In the genomic region with DNA sequence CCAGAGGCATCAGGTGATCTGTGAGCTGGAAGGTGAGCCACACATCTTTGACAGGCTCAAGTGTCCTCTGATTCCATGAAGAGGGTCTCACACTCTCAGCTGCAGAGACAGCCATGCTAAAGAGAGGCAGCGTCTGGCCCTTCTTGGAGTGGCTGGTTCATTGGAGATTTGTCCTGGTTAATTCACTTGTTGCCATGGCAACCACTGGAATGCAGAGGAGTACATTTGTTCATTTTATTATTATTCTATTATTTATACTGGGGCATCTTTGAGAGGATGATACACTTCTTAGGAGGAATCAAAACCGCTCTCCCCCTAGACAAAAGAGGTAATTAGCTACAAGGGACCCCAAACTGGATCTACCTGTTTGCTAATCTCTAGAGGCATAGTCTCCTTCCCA, we compare ENCODE assay signal across 21 mouse cellular contexts.
A peak's percentile ranks its signal among the peaks of the same experiment; 100 is the strongest.
DNase-seq lines count a peak whose midpoint lies in the region; ATAC-seq and TF ChIP-seq lines count a peak whose summit lies in the region.
"Had no signal": no experiment of that assay in that cellular context is flagged by ENCODE, and none has a peak within 500 bp of the region (broad histone marks: within the 10 kb centered on the region; RNA-seq: fewer than 3 reads in every experiment).

No protein-coding gene starts in this region.

- 44% methylated on average over 2 of the region's 2 CpGs for WGBS in forebrain, postnatal 0 days
- 79% methylated on average over 2 of the region's 2 CpGs for WGBS in forebrain, embryonic 10.5 days
- 41% methylated on average over 2 of the region's 2 CpGs for WGBS in midbrain, embryonic 16.5 days
- WGBS in midbrain, embryonic 13.5 days: 45% methylated on average over 2 of the region's 2 CpGs
- WGBS in hindbrain, embryonic 16.5 days: 57% methylated on average over 2 of the region's 2 CpGs

- H3K27ac ChIP-seq in forebrain, postnatal 0 days (ENCODE audit: low read depth, low read length): no peak overlapping the region
- H3K27ac ChIP-seq in forebrain, embryonic 10.5 days: no peak overlapping the region
- peak overlapping the region; percentile 71 for H3K27ac ChIP-seq in midbrain, embryonic 16.5 days (ENCODE audit: low read length)
- H3K27ac ChIP-seq in midbrain, embryonic 13.5 days: no peak overlapping the region
- H3K27ac ChIP-seq in hindbrain, embryonic 16.5 days (ENCODE audit: low read depth, low read length): no peak overlapping the region
- H3K27ac ChIP-seq: heart, embryonic 15.5 days; kidney, embryonic 15.5 days; limb, embryonic 13.5 days; liver, embryonic 13.5 days; macrophage had no signal

- ATAC-seq in forebrain, postnatal 0 days: no peak
- 0 out of 2 replicates have a peak, but pooled peaks have one; percentile 39 for ATAC-seq in midbrain, embryonic 16.5 days
- ATAC-seq in midbrain, embryonic 13.5 days: no peak
- ATAC-seq in hindbrain, embryonic 16.5 days: 0 out of 2 replicates have a peak, but pooled peaks have one; percentile 34
- ATAC-seq: forebrain, embryonic 16.5 days; intestine, embryonic 16.5 days had no signal

- no peaks in the 10 kb centered on the region for H3K9me3 ChIP-seq in forebrain, postnatal 0 days (ENCODE audit: low read length)
- H3K9me3 ChIP-seq in forebrain, embryonic 10.5 days: no peaks in the 10 kb centered on the region
- H3K9me3 ChIP-seq in midbrain, embryonic 16.5 days (replicated peaks; ENCODE audit: control insufficient read depth, low read length, poor library complexity, severe bottlenecking): no peaks in the 10 kb centered on the region
- H3K9me3 ChIP-seq in midbrain, embryonic 13.5 days: no peaks in the 10 kb centered on the region
- H3K9me3 ChIP-seq in hindbrain, embryonic 16.5 days (ENCODE audit: control insufficient read depth, low read length): no peaks in the 10 kb centered on the region
- H3K9me3 ChIP-seq: heart, embryonic 15.5 days; kidney, embryonic 15.5 days; limb, embryonic 13.5 days; liver, embryonic 13.5 days had no signal

- H3K36me3 ChIP-seq in forebrain, postnatal 0 days (ENCODE audit: insufficient read depth): no peaks in the 10 kb centered on the region
- H3K36me3 ChIP-seq in forebrain, embryonic 10.5 days (replicated peaks): no peaks in the 10 kb centered on the region
- no peaks in the 10 kb centered on the region for H3K36me3 ChIP-seq in midbrain, embryonic 16.5 days (ENCODE audit: control insufficient read depth, insufficient read depth, low read length)
- no peaks in the 10 kb centered on the region for H3K36me3 ChIP-seq in midbrain, embryonic 13.5 days
- H3K36me3 ChIP-seq in hindbrain, embryonic 16.5 days (ENCODE audit: control insufficient read depth, insufficient read depth, low read length): no peaks in the 10 kb centered on the region
- H3K36me3 ChIP-seq: heart, embryonic 15.5 days; kidney, embryonic 15.5 days; limb, embryonic 13.5 days; liver, embryonic 13.5 days had no signal

- H3K4me1 ChIP-seq in forebrain, postnatal 0 days (ENCODE audit: insufficient read depth): no peaks in the 10 kb centered on the region
- peaks cover 7% of the 10 kb centered on the region; the same call in 1 of the 2 replicates for H3K4me1 ChIP-seq in forebrain, embryonic 10.5 days
- peaks cover 15% of the 10 kb centered on the region for H3K4me1 ChIP-seq in midbrain, embryonic 16.5 days (ENCODE audit: control insufficient read depth, insufficient read depth, low read length)
- H3K4me1 ChIP-seq in midbrain, embryonic 13.5 days (replicated peaks): peaks cover 5% of the 10 kb centered on the region
- H3K4me1 ChIP-seq in hindbrain, embryonic 16.5 days (ENCODE audit: control insufficient read depth, insufficient read depth, low read depth, low read length): no peaks in the 10 kb centered on the region
- H3K4me1 ChIP-seq: heart, embryonic 15.5 days; kidney, embryonic 15.5 days; limb, embryonic 13.5 days; liver, embryonic 13.5 days had no signal

- H3K4me2 ChIP-seq in forebrain, postnatal 0 days (ENCODE audit: low read depth): no peak overlapping the region
- no peak overlapping the region for H3K4me2 ChIP-seq in midbrain, embryonic 16.5 days (ENCODE audit: low read length)
- no peak overlapping the region for H3K4me2 ChIP-seq in midbrain, embryonic 13.5 days (replicated peaks)
- H3K4me2 ChIP-seq in hindbrain, embryonic 16.5 days (ENCODE audit: low read length): no peak overlapping the region
- H3K4me2 ChIP-seq: heart, embryonic 15.5 days; kidney, embryonic 15.5 days; limb, embryonic 13.5 days; liver, embryonic 13.5 days had no signal

- H3K27me3 ChIP-seq in forebrain, postnatal 0 days (ENCODE audit: insufficient read depth, low read length): no peaks in the 10 kb centered on the region
- H3K27me3 ChIP-seq in forebrain, embryonic 10.5 days (ENCODE audit: poor library complexity, severe bottlenecking): no peaks in the 10 kb centered on the region
- H3K27me3 ChIP-seq in midbrain, embryonic 16.5 days (ENCODE audit: control insufficient read depth, insufficient read depth, low read depth, low read length): no peaks in the 10 kb centered on the region
- H3K27me3 ChIP-seq in midbrain, embryonic 13.5 days: no peaks in the 10 kb centered on the region
- H3K27me3 ChIP-seq in hindbrain, embryonic 16.5 days (replicated peaks; ENCODE audit: control insufficient read depth, insufficient read depth, low read length): no peaks in the 10 kb centered on the region
- H3K27me3 ChIP-seq: heart, embryonic 15.5 days; kidney, embryonic 15.5 days; limb, embryonic 13.5 days had no signal

- H3K4me3 ChIP-seq in forebrain, postnatal 0 days (ENCODE audit: low read depth, low read length): no peak overlapping the region
- H3K4me3 ChIP-seq in forebrain, embryonic 10.5 days: no peak overlapping the region
- no peak overlapping the region for H3K4me3 ChIP-seq in midbrain, embryonic 16.5 days (ENCODE audit: low read depth, low read length)
- H3K4me3 ChIP-seq in midbrain, embryonic 13.5 days (replicated peaks): no peak overlapping the region
- no peak overlapping the region for H3K4me3 ChIP-seq in hindbrain, embryonic 16.5 days (ENCODE audit: low read length)
- H3K4me3 ChIP-seq: erythroblast, embryonic 14.5 days; heart, embryonic 15.5 days; kidney, embryonic 15.5 days; limb, embryonic 13.5 days; liver, embryonic 13.5 days had no signal

- H3K9ac ChIP-seq in forebrain, postnatal 0 days: no peak overlapping the region
- H3K9ac ChIP-seq in midbrain, embryonic 16.5 days (ENCODE audit: low read depth, low read length): no peak overlapping the region
- H3K9ac ChIP-seq in midbrain, embryonic 13.5 days (replicated peaks): no peak overlapping the region
- no peak overlapping the region for H3K9ac ChIP-seq in hindbrain, embryonic 16.5 days (ENCODE audit: low read depth, low read length)
- H3K9ac ChIP-seq: heart, embryonic 15.5 days; kidney, embryonic 15.5 days; limb, embryonic 13.5 days; liver, embryonic 13.5 days had no signal

- no peak for TF ChIP-seq CTCF in forebrain, postnatal 0 days (IDR thresholded peaks at IDR 0.05; ENCODE audit: low read depth)

- peak; percentile 46 for DNase-seq in forebrain, postnatal 0 days
- no peak for DNase-seq in forebrain, embryonic 10.5 days (ENCODE audit: extremely low spot score, low spot score)
- no peak for DNase-seq in kidney, postnatal 10 days
- DNase-seq in spleen, postnatal 14 days (ENCODE audit: low spot score in 2 of 2): no peak
- DNase-seq: B cell, adult 2 months; cerebellum, adult 11 months; cerebellum, postnatal 10 days; gastrocnemius, postnatal 36 days; heart, postnatal 4 days; liver, embryonic 13.5 days; thymus, adult 18-20 months had no signal

Comparison
In these comparisons a context has a peak if more than half of its experiments do, and no peak if none do; other contexts are left out.
1. ATAC-seq: peak in midbrain, embryonic 16.5 days (single experiment) and hindbrain, embryonic 16.5 days (single experiment); none in forebrain, postnatal 0 days (single experiment) and midbrain, embryonic 13.5 days (single experiment).